Mouse (Mus musculus) ES-Bruce4 (cell line): ENCODE measurements around the gene Mllt6. TPM values are rescaled to one million over a fixed set of nuclear protein-coding genes. Genes with fewer than 3 reads are reported as not detected.

ENCODE experiments used
- H3K27ac ChIP-seq: 2 replicates; pipeline ENCODE4 v1.5.1; 2012; ENCODE audit warnings: low read length, inconsistent platforms; ENCODE audit not compliant: insufficient read depth
- H3K27me3 ChIP-seq: 2 replicates; pipeline ENCODE4 v1.6.1; 2012; ENCODE audit warnings: mild to moderate bottlenecking, low read length, inconsistent platforms; ENCODE audit not compliant: control insufficient read depth, poor library complexity, insufficient read depth, severe bottlenecking
- H3K36me3 ChIP-seq: 2 replicates; pipeline ENCODE4 v1.6.1; 2012; ENCODE audit warnings: inconsistent platforms, mild to moderate bottlenecking, low read length, moderate library complexity; ENCODE audit not compliant: control insufficient read depth, poor library complexity, insufficient read depth, severe bottlenecking
- H3K4me1 ChIP-seq: one replicate; pipeline ENCODE4 v1.8.1; 2011; ENCODE audit warnings: low read length; ENCODE audit not compliant: control insufficient read depth, insufficient read depth
- H3K4me3 ChIP-seq: 2 replicates; pipeline ENCODE4 v1.5.1; 2011; ENCODE audit warnings: low read depth, mild to moderate bottlenecking, low read length
- H3K9ac ChIP-seq: 2 replicates; pipeline ENCODE4 v1.6.1; 2012; ENCODE audit warnings: low read depth, mild to moderate bottlenecking, inconsistent platforms; ENCODE audit not compliant: poor library complexity, severe bottlenecking
- H3K9me3 ChIP-seq: replicated peaks from 2 replicates; pipeline ENCODE4 v1.6.1; 2012; ENCODE audit warnings: mild to moderate bottlenecking, low read length, inconsistent platforms; ENCODE audit not compliant: control insufficient read depth, poor library complexity, insufficient read depth, severe bottlenecking
- CTCF ChIP-seq: IDR thresholded peaks from one replicate; pipeline ENCODE4 v1.8.1; 2011; ENCODE audit warnings: low read depth, low read length
- EP300 ChIP-seq: IDR thresholded peaks from 2 replicates; pipeline ENCODE4 v1.6.1; 2011; ENCODE audit warnings: low read depth, low read length; ENCODE audit not compliant: insufficient read depth
- POLR2A ChIP-seq: IDR thresholded peaks from one replicate; pipeline ENCODE4 v1.8.1; 2011; ENCODE audit warnings: low read length; ENCODE audit not compliant: insufficient read depth
- polyA plus RNA-seq: library from polyadenylated mRNA; stranded (reverse); fragments of >200 nt; gene quantifications from 2 replicates; pipeline ENCODE4 v1.2.4, GENCODE M21; 2011; ENCODE audit warnings: low read depth; ENCODE audit not compliant: missing spikeins, insufficient read depth, insufficient read length

The Mllt6 gene
- polyA plus RNA-seq, 1 experiment = 25.2 TPM

DNA sequence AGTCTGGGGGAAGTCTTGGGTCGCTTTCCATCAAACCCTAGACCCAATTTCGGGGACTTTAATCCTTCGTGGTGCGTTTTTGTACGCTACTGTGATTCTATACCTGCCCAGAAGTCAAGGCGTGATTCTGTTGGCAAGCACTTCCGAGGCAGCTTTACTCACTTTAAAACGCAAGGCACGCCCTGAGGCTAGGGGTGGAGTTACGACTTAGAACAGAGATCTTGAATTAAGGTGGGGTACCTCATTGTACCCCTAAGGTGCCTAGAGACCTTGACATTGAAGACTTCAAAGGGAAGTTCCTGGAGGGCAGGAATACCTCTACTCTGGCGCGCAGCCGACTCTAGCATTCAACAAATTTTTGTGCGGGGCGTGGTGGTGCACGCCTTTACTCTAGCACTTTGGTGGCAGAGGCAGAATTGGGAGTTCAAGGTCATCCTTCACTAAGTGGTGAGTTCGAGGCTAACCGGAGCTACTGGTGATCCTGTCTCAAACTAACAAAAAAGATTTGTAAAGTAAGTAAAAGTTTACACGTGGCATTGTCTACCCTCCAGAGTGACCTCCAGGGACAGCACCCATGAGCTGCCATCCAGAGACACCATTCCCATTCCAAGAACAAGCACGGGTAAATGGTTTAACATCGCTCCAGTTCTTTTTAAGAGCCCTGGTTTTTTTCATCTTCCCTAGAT lies 864 bp upstream of the Mllt6 start:
- peak overlapping the region; percentile 99 for H3K27ac ChIP-seq

GRCm38 (mm10) chr11:97663528-97664338 lies 519 bp downstream of the Mllt6 start:
- no peak for TF ChIP-seq POLR2A
- TF ChIP-seq CTCF = no peak
- 0 out of 2 replicates have a peak, but pooled peaks have one; percentile 28 for TF ChIP-seq EP300
- Histone ChIP-seq H3K9me3 (no peaks in the 10 kb centered on the region), H3K9ac (peak overlapping the region; percentile 99), H3K4me3 (peak overlapping the region; percentile 75), H3K27me3 (no peaks in the 10 kb centered on the region), H3K36me3 (peaks cover 13% of the 10 kb centered on the region), H3K4me1 (peaks cover under 1% of the 10 kb centered on the region), H3K27ac (peak overlapping the region; percentile 80)

More for the DNA sequence above, 864 bp upstream of the Mllt6 start:
- Histone ChIP-seq H3K9me3 (no peaks in the 10 kb centered on the region), H3K4me3 (peak overlapping the region; percentile 72), H3K36me3 (peaks cover 8% of the 10 kb centered on the region), H3K4me1 (peaks cover 2% of the 10 kb centered on the region), H3K9ac (peak overlapping the region; percentile 99), H3K27me3 (no peaks in the 10 kb centered on the region)
- peak; percentile 100 for TF ChIP-seq EP300
- TF ChIP-seq CTCF = no peak

- no peaks in the 10 kb centered on the region for H3K9me3 ChIP-seq
- peak overlapping the region; percentile 80 for H3K27ac ChIP-seq
- H3K4me3 ChIP-seq = peak overlapping the region; percentile 84
- H3K27me3 ChIP-seq = no peaks in the 10 kb centered on the region
- peaks cover 13% of the 10 kb centered on the region for H3K36me3 ChIP-seq
- H3K4me1 ChIP-seq = no peaks in the 10 kb centered on the region
- peak overlapping the region; percentile 99 for H3K9ac ChIP-seq
- TF ChIP-seq EP300 (no peak), CTCF (no peak), POLR2A (no peak)
Observed at GRCm38 (mm10) chr11:97664339-97664665, 1.1 kb downstream of the Mllt6 start.

DNA sequence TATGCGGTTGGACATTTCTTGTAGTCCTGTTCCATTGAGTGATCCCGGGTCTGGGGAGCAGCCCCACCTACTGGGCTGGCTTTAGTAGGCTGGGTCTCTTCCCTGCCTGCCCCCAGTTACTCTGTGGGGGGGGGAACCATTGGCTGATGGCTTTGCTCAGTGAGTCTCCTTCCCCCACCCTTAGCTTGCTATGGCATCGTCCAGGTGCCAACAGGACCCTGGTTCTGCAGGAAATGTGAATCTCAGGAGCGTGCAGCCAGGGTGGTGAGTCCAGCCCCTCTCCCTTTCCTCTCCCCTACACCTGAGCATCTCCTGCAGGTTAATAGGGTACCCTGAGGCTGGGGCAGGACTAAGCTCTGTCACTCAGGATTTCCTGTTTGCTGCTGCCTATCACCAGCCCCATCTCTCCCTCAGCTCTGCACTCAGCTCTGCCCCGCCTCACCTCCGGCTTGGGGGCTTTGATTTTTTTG lies 1.6 kb downstream of the Mllt6 start:
- Histone ChIP-seq H3K9me3 (no peaks in the 10 kb centered on the region), H3K4me3 (peak overlapping the region; percentile 84), H3K27me3 (no peaks in the 10 kb centered on the region), H3K36me3 (peaks cover 13% of the 10 kb centered on the region), H3K4me1 (peaks cover 3% of the 10 kb centered on the region), H3K9ac (peak overlapping the region; percentile 99), H3K27ac (peak overlapping the region; percentile 74)
- TF ChIP-seq EP300 = no peak
- no peak for TF ChIP-seq POLR2A
- TF ChIP-seq CTCF = peak; percentile 34

DNA sequence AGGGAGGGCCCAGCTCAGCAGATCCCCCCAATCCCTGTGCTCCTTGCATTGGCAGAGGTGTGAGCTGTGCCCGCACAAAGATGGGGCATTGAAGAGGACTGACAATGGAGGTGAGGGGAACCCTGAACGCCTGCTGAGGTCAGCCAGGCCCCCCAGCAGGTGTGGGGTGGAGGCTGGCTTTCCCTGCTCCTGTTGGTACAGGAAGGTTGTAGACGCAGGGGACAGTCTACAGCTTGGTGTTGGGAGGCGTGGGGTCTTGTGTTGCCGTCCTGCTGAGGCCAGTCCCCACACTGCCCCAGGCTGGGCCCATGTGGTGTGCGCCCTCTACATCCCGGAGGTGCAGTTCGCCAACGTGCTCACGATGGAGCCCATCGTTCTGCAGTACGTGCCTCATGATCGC lies 2.2 kb downstream of the Mllt6 start:
- H3K4me3 ChIP-seq = peak overlapping the region; percentile 84
- peak overlapping the region; percentile 74 for H3K27ac ChIP-seq
- TF ChIP-seq POLR2A = no peak
- TF ChIP-seq CTCF = no peak
- TF ChIP-seq EP300 = no peak
- no peaks in the 10 kb centered on the region for H3K27me3 ChIP-seq
- no peaks in the 10 kb centered on the region for H3K9me3 ChIP-seq
- H3K9ac ChIP-seq = peak overlapping the region; percentile 99
- H3K4me1 ChIP-seq = peaks cover 7% of the 10 kb centered on the region
- peaks cover 19% of the 10 kb centered on the region for H3K36me3 ChIP-seq

- no peaks in the 10 kb centered on the region for H3K27me3 ChIP-seq
- H3K4me3 ChIP-seq = peak overlapping the region; percentile 84
- H3K27ac ChIP-seq = peak overlapping the region; percentile 74
- H3K9me3 ChIP-seq = no peaks in the 10 kb centered on the region
- H3K36me3 ChIP-seq = peaks cover 19% of the 10 kb centered on the region
- H3K4me1 ChIP-seq = peaks cover 10% of the 10 kb centered on the region
- peak overlapping the region; percentile 99 for H3K9ac ChIP-seq
- no peak for TF ChIP-seq POLR2A
- TF ChIP-seq CTCF = peak; percentile 15
Observed at GRCm38 (mm10) chr11:97666221-97666620, 3.0 kb downstream of the Mllt6 start.
